ENCODE assay signal across 8 mouse cellular contexts in genomic region chr17:31564858-31565140, GRCm38 (mm10). TPM values are rescaled to one million over a fixed set of nuclear protein-coding genes. Genes with fewer than 3 reads are reported as not detected.
A peak's percentile ranks its signal among the peaks of the same experiment; 100 is the strongest.
DNase-seq lines count a peak whose midpoint lies in the region; ATAC-seq and TF ChIP-seq lines count a peak whose summit lies in the region.

No protein-coding gene starts in this region.

- H3K4me1 ChIP-seq in lung, embryonic 14.5 days (ENCODE audit: insufficient read depth), result peaks cover 15% of the 10 kb centered on the region
- peaks cover 31% of the 10 kb centered on the region for H3K4me1 ChIP-seq in embryonic facial prominence, embryonic 14.5 days (ENCODE audit: control insufficient read depth, insufficient read depth, low read length)
- peaks cover 39% of the 10 kb centered on the region for H3K4me1 ChIP-seq in intestine, embryonic 16.5 days (ENCODE audit: control insufficient read depth, insufficient read depth, low read length)
- peaks cover 39% of the 10 kb centered on the region for H3K4me1 ChIP-seq in neural tube, embryonic 14.5 days (ENCODE audit: control insufficient read depth, insufficient read depth, low read length)

- no peaks in the 10 kb centered on the region for H3K27me3 ChIP-seq in lung, embryonic 14.5 days (ENCODE audit: insufficient read depth, low read length)
- no peaks in the 10 kb centered on the region for H3K27me3 ChIP-seq in embryonic facial prominence, embryonic 14.5 days (replicated peaks; ENCODE audit: control insufficient read depth, insufficient read depth, low read length)
- no peaks in the 10 kb centered on the region for H3K27me3 ChIP-seq in intestine, embryonic 16.5 days (replicated peaks; ENCODE audit: control insufficient read depth, insufficient read depth, low read length)
- H3K27me3 ChIP-seq in neural tube, embryonic 14.5 days (ENCODE audit: control insufficient read depth, insufficient read depth, low read length), result no peaks in the 10 kb centered on the region

- peaks cover 9% of the 10 kb centered on the region; the same call in 1 of the 2 replicates for H3K36me3 ChIP-seq in lung, embryonic 14.5 days (ENCODE audit: insufficient read depth)
- no peaks in the 10 kb centered on the region for H3K36me3 ChIP-seq in embryonic facial prominence, embryonic 14.5 days (ENCODE audit: control insufficient read depth, insufficient read depth, low read length)
- H3K36me3 ChIP-seq in intestine, embryonic 16.5 days (ENCODE audit: control insufficient read depth, insufficient read depth, low read length), result no peaks in the 10 kb centered on the region
- no peaks in the 10 kb centered on the region for H3K36me3 ChIP-seq in neural tube, embryonic 14.5 days (ENCODE audit: control insufficient read depth, insufficient read depth, low read length)

- H3K9me3 ChIP-seq in lung, embryonic 14.5 days (ENCODE audit: low read depth, low read length), result no peaks in the 10 kb centered on the region
- no peaks in the 10 kb centered on the region for H3K9me3 ChIP-seq in embryonic facial prominence, embryonic 14.5 days (ENCODE audit: control insufficient read depth, low read length)
- H3K9me3 ChIP-seq in intestine, embryonic 16.5 days (ENCODE audit: control insufficient read depth, low read length), result no peaks in the 10 kb centered on the region
- no peaks in the 10 kb centered on the region for H3K9me3 ChIP-seq in neural tube, embryonic 14.5 days (ENCODE audit: control insufficient read depth, low read length)

- H3K4me2 ChIP-seq in lung, embryonic 14.5 days, result peak overlapping the region; percentile 77
- H3K4me2 ChIP-seq in embryonic facial prominence, embryonic 14.5 days (ENCODE audit: low read depth, low read length), result peak overlapping the region; percentile 85
- H3K4me2 ChIP-seq in intestine, embryonic 16.5 days (ENCODE audit: low read depth, low read length), result peak overlapping the region; percentile 81; the same call in 1 of the 2 replicates
- peak overlapping the region; percentile 87 for H3K4me2 ChIP-seq in neural tube, embryonic 14.5 days (ENCODE audit: low read depth, low read length)

- TF ChIP-seq CTCF in lung, embryonic 14.5 days (IDR thresholded peaks at IDR 0.05; ENCODE audit: low read depth), result no peak

- ATAC-seq in lung, embryonic 14.5 days (ENCODE audit: insufficient read depth), result no peak
- ATAC-seq in embryonic facial prominence, embryonic 14.5 days (ENCODE audit: low read depth), result no peak
- no peak for ATAC-seq in intestine, embryonic 16.5 days
- no peak for ATAC-seq in neural tube, embryonic 14.5 days (ENCODE audit: low read depth)

- peak overlapping the region; percentile 91 for H3K4me3 ChIP-seq in lung, embryonic 14.5 days (ENCODE audit: low read depth, low read length)
- H3K4me3 ChIP-seq in embryonic facial prominence, embryonic 14.5 days (ENCODE audit: low read depth, low read length), result peak overlapping the region; percentile 90
- H3K4me3 ChIP-seq in intestine, embryonic 16.5 days (ENCODE audit: low read length), result peak overlapping the region; percentile 78
- H3K4me3 ChIP-seq in neural tube, embryonic 14.5 days (ENCODE audit: low read depth, low read length), result peak overlapping the region; percentile 88

- no peak for DNase-seq in lung, embryonic 14.5 days
- DNase-seq in lung, postnatal 10 days, result no peak
- DNase-seq in embryonic facial prominence, embryonic 14.5 days (ENCODE audit: low spot score), result no peak
- DNase-seq in cerebellum, postnatal 14 days, result no peak
- DNase-seq in urinary bladder, postnatal 10 days (ENCODE audit: low spot score), result no peak
- DNase-seq in Muller cell, postnatal 12 days (ENCODE audit: inconsistent ontology term), result no peak

- H3K9ac ChIP-seq in lung, embryonic 14.5 days, result peak overlapping the region; percentile 88
- H3K9ac ChIP-seq in embryonic facial prominence, embryonic 14.5 days (ENCODE audit: low read depth, low read length), result peak overlapping the region; percentile 91
- peak overlapping the region; percentile 95 for H3K9ac ChIP-seq in intestine, embryonic 16.5 days (ENCODE audit: low read depth, low read length)
- H3K9ac ChIP-seq in neural tube, embryonic 14.5 days (replicated peaks; ENCODE audit: low read depth, low read length), result peak overlapping the region; percentile 88

- under 1% methylated on average over 25 of the region's 44 CpGs for WGBS in lung, embryonic 14.5 days
- 0% methylated on average over 6 of the region's 44 CpGs for WGBS in embryonic facial prominence, embryonic 14.5 days
- 2% methylated on average over 24 of the region's 44 CpGs for WGBS in intestine, embryonic 16.5 days
- WGBS in neural tube, embryonic 14.5 days, result 0% methylated on average over 4 of the region's 44 CpGs

- peak overlapping the region; percentile 97 for H3K27ac ChIP-seq in lung, embryonic 14.5 days (ENCODE audit: low read depth)
- H3K27ac ChIP-seq in embryonic facial prominence, embryonic 14.5 days (replicated peaks; ENCODE audit: low read depth, low read length), result peak overlapping the region; percentile 98
- peak overlapping the region; percentile 97 for H3K27ac ChIP-seq in intestine, embryonic 16.5 days (ENCODE audit: low read length)
- peak overlapping the region; percentile 98 for H3K27ac ChIP-seq in neural tube, embryonic 14.5 days (ENCODE audit: low read depth, low read length)

RNA-seq across cellular contexts. Expression of gene Pknox1, which starts 0.3 kb away (rescaled TPM):
- 53.3 and 54.1 TPM in 2 replicates for polyA plus RNA-seq in lung, embryonic 14.5 days (2014; fragmentation: Nextera tagmentation; extraction: Ambion mirVana)
- polyA plus RNA-seq in embryonic facial prominence, embryonic 14.5 days (2014; fragmentation: Nextera tagmentation; extraction: Ambion mirVana), result 31.1 and 31.3 TPM in 2 replicates
- 25.7 and 27.4 TPM in 2 replicates for polyA plus RNA-seq in intestine, embryonic 16.5 days (2015; fragmentation: Nextera tagmentation; extraction: Ambion mirVana)
- polyA plus RNA-seq in neural tube, embryonic 14.5 days (2014; fragmentation: Nextera tagmentation; extraction: Ambion mirVana), result 60.2 and 64.9 TPM in 2 replicates

RNA-seq across cellular contexts. Expression of gene Ndufv3, which starts 44.9 kb away (rescaled TPM):
- 238 and 257 TPM in 2 replicates for polyA plus RNA-seq in lung, embryonic 14.5 days (2014; fragmentation: Nextera tagmentation; extraction: Ambion mirVana)
- 283 and 316 TPM in 2 replicates for polyA plus RNA-seq in embryonic facial prominence, embryonic 14.5 days (2014; fragmentation: Nextera tagmentation; extraction: Ambion mirVana)
- 467 and 488 TPM in 2 replicates for polyA plus RNA-seq in intestine, embryonic 16.5 days (2015; fragmentation: Nextera tagmentation; extraction: Ambion mirVana)
- 422 and 513 TPM in 2 replicates for polyA plus RNA-seq in neural tube, embryonic 14.5 days (2014; fragmentation: Nextera tagmentation; extraction: Ambion mirVana)

RNA-seq across cellular contexts. Expression of gene Wdr4, which starts 45.0 kb away (rescaled TPM):
- 40.5 and 46.3 TPM in 2 replicates for polyA plus RNA-seq in lung, embryonic 14.5 days (2014; fragmentation: Nextera tagmentation; extraction: Ambion mirVana)
- 29.3 and 31.7 TPM in 2 replicates for polyA plus RNA-seq in embryonic facial prominence, embryonic 14.5 days (2014; fragmentation: Nextera tagmentation; extraction: Ambion mirVana)
- 39.5 and 42.3 TPM in 2 replicates for polyA plus RNA-seq in intestine, embryonic 16.5 days (2015; fragmentation: Nextera tagmentation; extraction: Ambion mirVana)
- polyA plus RNA-seq in neural tube, embryonic 14.5 days (2014; fragmentation: Nextera tagmentation; extraction: Ambion mirVana), result 29.9 and 33.1 TPM in 2 replicates
